Mouse (Mus musculus): ENCODE data around the gene Fbl. TPM values are rescaled to one million over a fixed set of nuclear protein-coding genes. Genes with fewer than 3 reads are reported as not detected.
"Not testable (repeated sequence)": the region's sequence is repeated elsewhere in the genome, so short reads cannot be mapped to it uniquely, and the experiment has no call there.

The Fbl gene
- total RNA-seq (2021) = 10 to 100 TPM; 50.3 to 54.8 TPM

GRCm38 (mm10) chr7:28169489-28170422 lies at the start of gene Fbl:
TSS of gene Fbl (plus strand) at chr7:28169710.
- intact Hi-C loops (cut with DNase I) = loop anchor here (5.0 to 10.0 kb wide), 3 partner anchors 45 to 517 kb away; partner anchors contain the start of genes Eid2 and Ttc9b
- DNase-seq (ENCODE audit: low spot score in 2 of 2) = peak; percentile 92 to 93

GRCm38 (mm10) chr7:28129166-28129565 lies 40.3 kb upstream of the Fbl start, which contains the start of gene 9530053A07Rik:
TSS of gene 9530053A07Rik (plus strand) at chr7:28129466.
- intact Hi-C loops (cut with DNase I) = no loop called here
- no peak for DNase-seq (ENCODE audit: low spot score in 2 of 2)

- peak in 1 of 2 experiments; percentile 27 for DNase-seq (ENCODE audit: low spot score in 2 of 2)
Measured at GRCm38 (mm10) chr7:28137613-28138012, 31.9 kb upstream of the Fbl start.

GRCm38 (mm10) chr7:28148263-28148662 lies 21.2 kb upstream of the Fbl start:
- peak; percentile 33 to 38 for DNase-seq (ENCODE audit: low spot score in 2 of 2)
- intact Hi-C loops (cut with DNase I) = loop anchor here (5.0 kb wide), 2 partner anchors 96 to 149 kb away; partner anchors contain the start of gene Psmc4

More at GRCm38 (mm10) chr7:28137613-28138012, 31.9 kb upstream of the Fbl start:
- intact Hi-C loops (cut with DNase I) = no loop called here

GRCm38 (mm10) chr7:28149841-28150240 lies 19.7 kb upstream of the Fbl start:
- no peak for DNase-seq (ENCODE audit: low spot score in 2 of 2)
- intact Hi-C loops (cut with DNase I) = loop anchor here (5.0 kb wide), 2 partner anchors 98 to 147 kb away; partner anchors contain the start of gene Psmc4

- intact Hi-C loops (cut with DNase I) = no loop called here
- DNase-seq (ENCODE audit: low spot score in 2 of 2) = peak; percentile 28 to 36
Measured at GRCm38 (mm10) chr7:28151584-28152221, 17.8 kb upstream of the Fbl start.

- intact Hi-C loops (cut with DNase I); DNase-seq (ENCODE audit: low spot score in 2 of 2): not testable (repeated sequence)
Measured at GRCm38 (mm10) chr7:28153595-28153994, 15.9 kb upstream of the Fbl start.

GRCm38 (mm10) chr7:28159292-28159691 lies 10.2 kb upstream of the Fbl start:
- no peak for DNase-seq (ENCODE audit: low spot score in 2 of 2)

GRCm38 (mm10) chr7:28159893-28160292 lies 9.6 kb upstream of the Fbl start:
- intact Hi-C loops (cut with DNase I) = loop anchor here (10.0 kb wide), 1 partner anchor 55 kb away; no protein-coding TSS in a partner anchor
- no peak for DNase-seq (ENCODE audit: low spot score in 2 of 2)

More at GRCm38 (mm10) chr7:28159292-28159691, 10.2 kb upstream of the Fbl start:
- intact Hi-C loops (cut with DNase I) = no loop called here

GRCm38 (mm10) chr7:28161163-28161749 lies 8.3 kb upstream of the Fbl start:
- intact Hi-C loops (cut with DNase I) = loop anchor here (10.0 kb wide), 1 partner anchor 54 kb away; no protein-coding TSS in a partner anchor
- no peak for DNase-seq (ENCODE audit: low spot score in 2 of 2)

GRCm38 (mm10) chr7:28165406-28165805 lies 4.1 kb upstream of the Fbl start:
- DNase-seq (ENCODE audit: low spot score in 2 of 2) = no peak
- intact Hi-C loops (cut with DNase I) = loop anchor here (5.0 to 10.0 kb wide), 3 partner anchors 49 to 513 kb away; partner anchors contain the start of genes Eid2 and Ttc9b

- peak in 1 of 2 experiments; percentile 30 for DNase-seq (ENCODE audit: low spot score in 2 of 2)
Measured at GRCm38 (mm10) chr7:28168320-28169115, 992 bp upstream of the Fbl start.

GRCm38 (mm10) chr7:28175358-28175757 lies 5.8 kb downstream of the Fbl start:
- intact Hi-C loops (cut with DNase I) = no loop called here
- DNase-seq (ENCODE audit: low spot score in 2 of 2) = no peak

More at GRCm38 (mm10) chr7:28168320-28169115, 992 bp upstream of the Fbl start:
- intact Hi-C loops (cut with DNase I) = loop anchor here (1.0 to 10.0 kb wide), 4 partner anchors 46 to 516 kb away; partner anchors contain the start of genes Eid2, Psmc4 and Ttc9b

GRCm38 (mm10) chr7:28179228-28179627 lies 9.7 kb downstream of the Fbl start, which contains the start of gene Dyrk1b:
TSS of gene Dyrk1b (plus strand) at chr7:28179469.
- DNase-seq (ENCODE audit: low spot score in 2 of 2) = peak; percentile 98
- intact Hi-C loops (cut with DNase I) = no loop called here

- intact Hi-C loops (cut with DNase I) = no loop called here
- DNase-seq (ENCODE audit: low spot score in 2 of 2) = peak; percentile 93 to 94
Measured at GRCm38 (mm10) chr7:28179741-28180377, 10.3 kb downstream of the Fbl start.

GRCm38 (mm10) chr7:28180890-28181289 lies 11.4 kb downstream of the Fbl start:
- intact Hi-C loops (cut with DNase I) = no loop called here
- no peak for DNase-seq (ENCODE audit: low spot score in 2 of 2)

GRCm38 (mm10) chr7:28181376-28181775 lies 11.9 kb downstream of the Fbl start:
- intact Hi-C loops (cut with DNase I) = no loop called here
- DNase-seq (ENCODE audit: low spot score in 2 of 2) = no peak

- intact Hi-C loops (cut with DNase I) = loop anchor here (2.0 kb wide), 1 partner anchor 16 kb away; no protein-coding TSS in a partner anchor
- no peak for DNase-seq (ENCODE audit: low spot score in 2 of 2)
Measured at GRCm38 (mm10) chr7:28182320-28182719, 12.8 kb downstream of the Fbl start.

All from left cerebral cortex, postnatal 36 days (tissue).